Mouse (Mus musculus): ENCODE measurements around the gene Rgl1.

Rgl1 gene

GRCm38 (mm10) chr1:152713924-152714323, 52.2 kb downstream of the Rgl1 start:
- DNase-seq: no peak

- DNase-seq: no peak
Measured at GRCm38 (mm10) chr1:152711037-152711436, 55.1 kb downstream of the Rgl1 start.

GRCm38 (mm10) chr1:152707560-152707959, 58.6 kb downstream of the Rgl1 start:
- no peak for DNase-seq

GRCm38 (mm10) chr1:152703941-152704340, 62.2 kb downstream of the Rgl1 start:
- no peak for DNase-seq

GRCm38 (mm10) chr1:152702920-152703319, 63.2 kb downstream of the Rgl1 start:
- no peak for DNase-seq

GRCm38 (mm10) chr1:152701066-152701465, 65.1 kb downstream of the Rgl1 start:
- no peak for DNase-seq

- DNase-seq: no peak
Measured at GRCm38 (mm10) chr1:152697341-152697740, 68.8 kb downstream of the Rgl1 start.

GRCm38 (mm10) chr1:152695491-152695890, 70.7 kb downstream of the Rgl1 start:
- no peak for DNase-seq

- no peak for DNase-seq
Measured at GRCm38 (mm10) chr1:152689968-152690367, 76.2 kb downstream of the Rgl1 start.

GRCm38 (mm10) chr1:152687733-152688181, 78.4 kb downstream of the Rgl1 start:
- no peak for DNase-seq

- DNase-seq: peak; percentile 20
Measured at GRCm38 (mm10) chr1:152687099-152687730, 78.9 kb downstream of the Rgl1 start.

GRCm38 (mm10) chr1:152685531-152685930, 80.6 kb downstream of the Rgl1 start:
- DNase-seq: no peak

- DNase-seq: no peak
Measured at GRCm38 (mm10) chr1:152682368-152683194, 83.6 kb downstream of the Rgl1 start.

GRCm38 (mm10) chr1:152681676-152682367, 84.3 kb downstream of the Rgl1 start:
- DNase-seq: no peak

GRCm38 (mm10) chr1:152681116-152681515, 85.0 kb downstream of the Rgl1 start:
- no peak for DNase-seq

- peak; percentile 50 for DNase-seq
Measured at GRCm38 (mm10) chr1:152678451-152678850, 87.7 kb downstream of the Rgl1 start.

GRCm38 (mm10) chr1:152677482-152678211, 88.5 kb downstream of the Rgl1 start:
- DNase-seq: no peak

- no peak for DNase-seq
Measured at GRCm38 (mm10) chr1:152669446-152670180, 96.5 kb downstream of the Rgl1 start.

GRCm38 (mm10) chr1:152660436-152660835, 105.7 kb downstream of the Rgl1 start:
- DNase-seq: no peak

- DNase-seq: no peak
Measured at GRCm38 (mm10) chr1:152659961-152660360, 106.2 kb downstream of the Rgl1 start.

- no peak for DNase-seq
Measured at GRCm38 (mm10) chr1:152656601-152657000, 109.5 kb downstream of the Rgl1 start.

GRCm38 (mm10) chr1:152654851-152655250, 111.3 kb downstream of the Rgl1 start:
- DNase-seq: no peak

Data from liver (tissue).